11 mouse cellular contexts compared by ENCODE assay signal in the genomic region with DNA sequence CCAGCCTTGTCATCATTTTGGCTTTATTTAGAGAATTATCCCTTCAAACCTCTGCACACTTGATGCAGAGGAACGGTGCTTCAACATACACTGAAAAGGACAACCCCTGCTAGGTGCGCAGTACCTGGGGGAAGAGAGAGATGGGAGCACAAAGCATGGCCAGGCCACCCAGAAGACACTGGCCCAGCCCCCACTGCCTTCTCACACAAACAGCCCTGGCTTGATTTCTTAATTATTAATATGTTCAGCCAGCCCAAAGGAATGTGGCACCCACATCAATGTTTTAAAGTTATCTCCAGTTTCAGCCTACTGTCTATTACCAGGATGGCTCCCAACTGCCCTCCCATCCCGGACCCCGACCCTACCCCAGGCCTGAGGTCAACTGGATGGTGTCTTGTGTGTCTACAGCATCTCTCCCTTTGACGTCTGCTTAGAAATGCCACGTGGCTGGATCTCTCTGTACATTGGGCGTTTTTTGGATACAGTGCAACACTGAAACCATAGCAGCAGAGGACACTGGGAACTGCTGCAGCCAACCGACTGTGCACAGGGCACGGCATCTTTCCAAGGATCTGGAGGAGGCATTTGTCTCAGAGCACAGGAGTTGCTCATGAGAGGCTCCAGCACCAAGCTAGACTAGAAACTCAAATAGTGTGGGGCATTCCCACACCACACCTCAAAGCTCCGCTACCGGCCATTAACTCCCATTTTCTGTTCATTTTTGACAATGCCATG.
DNase-seq lines count a peak whose midpoint lies in the region; ATAC-seq lines count a peak whose summit lies in the region.
"Had no signal": no experiment of that assay in that cellular context is flagged by ENCODE, and none has a peak within 500 bp of the region (broad histone marks: within the 10 kb centered on the region; RNA-seq: fewer than 3 reads in every experiment).

No protein-coding gene starts in this region.

- H3K27me3 ChIP-seq in lung, embryonic 16.5 days (ENCODE audit: control insufficient read depth, insufficient read depth, low read depth, low read length): no peaks in the 10 kb centered on the region
- no peaks in the 10 kb centered on the region for H3K27me3 ChIP-seq in kidney, embryonic 14.5 days (ENCODE audit: control insufficient read depth, insufficient read depth, low read length)
- H3K27me3 ChIP-seq in forebrain, embryonic 11.5 days (ENCODE audit: control insufficient read depth, insufficient read depth, low read length): no peaks in the 10 kb centered on the region
- H3K27me3 ChIP-seq: liver, embryonic 12.5 days had no signal

- H3K9ac ChIP-seq in lung, embryonic 16.5 days (ENCODE audit: low read length): no peak overlapping the region
- H3K9ac ChIP-seq in kidney, embryonic 14.5 days (ENCODE audit: low read depth, low read length): no peak overlapping the region
- no peak overlapping the region for H3K9ac ChIP-seq in forebrain, embryonic 11.5 days (ENCODE audit: low read length)
- H3K9ac ChIP-seq: liver, embryonic 12.5 days had no signal

- H3K4me1 ChIP-seq in lung, embryonic 16.5 days (replicated peaks; ENCODE audit: control insufficient read depth, insufficient read depth, low read length): peaks cover 25% of the 10 kb centered on the region
- H3K4me1 ChIP-seq in kidney, embryonic 14.5 days (ENCODE audit: control insufficient read depth, insufficient read depth, low read length): peaks cover 23% of the 10 kb centered on the region
- H3K4me1 ChIP-seq in forebrain, embryonic 11.5 days (replicated peaks; ENCODE audit: control insufficient read depth, insufficient read depth, low read length): 0 out of 2 replicates have a peak, but pooled peaks cover 3% of the 10 kb centered on the region

- 74% methylated on average over 11 of the region's 11 CpGs for WGBS in lung, embryonic 16.5 days
- WGBS in kidney, embryonic 14.5 days: 77% methylated on average over 11 of the region's 11 CpGs
- 88% methylated on average over 11 of the region's 11 CpGs for WGBS in forebrain, embryonic 11.5 days

- peak; percentile 91 for DNase-seq in heart, adult 11 months
- DNase-seq in heart, adult 9 months (ENCODE audit: low spot score in 2 of 2): no peak
- no peak for DNase-seq in lung, postnatal 14 days
- no peak for DNase-seq in forebrain, embryonic 11.5 days (ENCODE audit: low spot score)
- no peak for DNase-seq in adrenal gland, adult 18-20 months (ENCODE audit: low spot score in 2 of 2)
- DNase-seq in thymus, postnatal 10 days (ENCODE audit: low spot score in 2 of 2): no peak

- ATAC-seq in lung, embryonic 16.5 days (ENCODE audit: low read depth): no peak
- ATAC-seq in kidney, embryonic 14.5 days (ENCODE audit: low FRiP score, low TSS enrichment): no peak; the same call in 1 of the 2 replicates
- ATAC-seq in forebrain, embryonic 11.5 days (replicated peaks; ENCODE audit: low FRiP score): no peak
- ATAC-seq: inflammation-experienced regulatory T-cells, adult 6 months; liver, embryonic 12.5 days had no signal

- H3K36me3 ChIP-seq in lung, embryonic 16.5 days (ENCODE audit: control insufficient read depth, insufficient read depth, low read length): no peaks in the 10 kb centered on the region; the same call in 1 of the 2 replicates
- H3K36me3 ChIP-seq in kidney, embryonic 14.5 days (ENCODE audit: control insufficient read depth, insufficient read depth, low read length): no peaks in the 10 kb centered on the region
- no peaks in the 10 kb centered on the region for H3K36me3 ChIP-seq in forebrain, embryonic 11.5 days (ENCODE audit: control insufficient read depth, insufficient read depth, low read length)
- H3K36me3 ChIP-seq: liver, embryonic 12.5 days had no signal

- no peak overlapping the region for H3K4me3 ChIP-seq in lung, embryonic 16.5 days (ENCODE audit: low read length)
- H3K4me3 ChIP-seq in kidney, embryonic 14.5 days (ENCODE audit: low read length): no peak overlapping the region
- H3K4me3 ChIP-seq in forebrain, embryonic 11.5 days (ENCODE audit: low read depth, low read length): no peak overlapping the region
- H3K4me3 ChIP-seq: liver, embryonic 12.5 days had no signal

- peak overlapping the region; percentile 68 for H3K27ac ChIP-seq in lung, embryonic 16.5 days (ENCODE audit: low read length)
- H3K27ac ChIP-seq in kidney, embryonic 14.5 days (ENCODE audit: low read depth, low read length): peak overlapping the region; percentile 76
- no peak overlapping the region for H3K27ac ChIP-seq in forebrain, embryonic 11.5 days (ENCODE audit: low read depth, low read length)

- no peak overlapping the region for H3K4me2 ChIP-seq in lung, embryonic 16.5 days (ENCODE audit: low read depth, low read length)
- H3K4me2 ChIP-seq in kidney, embryonic 14.5 days (replicated peaks; ENCODE audit: low read depth, low read length): no peak overlapping the region
- no peak overlapping the region for H3K4me2 ChIP-seq in forebrain, embryonic 11.5 days (ENCODE audit: low read depth, low read length, severe bottlenecking)
- H3K4me2 ChIP-seq: liver, embryonic 12.5 days; midbrain, embryonic 11.5 days had no signal

- no peaks in the 10 kb centered on the region for H3K9me3 ChIP-seq in lung, embryonic 16.5 days (ENCODE audit: control insufficient read depth, low read length)
- H3K9me3 ChIP-seq in kidney, embryonic 14.5 days (ENCODE audit: control insufficient read depth, low read length): no peaks in the 10 kb centered on the region; the same call in 1 of the 2 replicates
- H3K9me3 ChIP-seq in forebrain, embryonic 11.5 days (ENCODE audit: control insufficient read depth, low read length): no peaks in the 10 kb centered on the region
- H3K9me3 ChIP-seq: liver, embryonic 12.5 days had no signal
